Mouse (Mus musculus): Measurements from ENCODE around the gene Irgc1.

Irgc1 gene

DNA sequence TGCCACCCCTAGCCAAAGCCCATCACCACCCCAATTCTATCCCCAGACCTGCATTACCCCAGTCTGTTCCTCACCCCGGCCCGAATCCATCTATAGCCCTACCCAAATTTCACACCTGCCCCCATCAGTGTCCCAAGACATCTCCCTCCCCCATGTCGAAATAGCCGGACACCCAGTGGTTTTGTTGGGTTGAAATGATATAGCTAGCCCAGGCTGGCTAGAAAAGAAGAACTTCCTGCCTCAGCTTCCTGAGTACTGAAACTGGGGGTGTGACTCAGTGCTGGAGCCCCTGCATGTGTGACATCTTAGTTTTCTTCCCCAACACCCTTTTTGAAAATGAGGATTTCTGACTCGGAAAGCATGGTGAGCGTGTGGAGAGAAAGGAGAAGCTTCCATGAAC lies 14.7 kb upstream of the Irgc1 start:
- Histone ChIP-seq H3K36me3 (ENCODE audit: insufficient read depth, low read length) (peaks cover 58% of the 10 kb centered on the region), H3K4me1 (replicated peaks; ENCODE audit: low read depth, low read length) (peaks cover 58% of the 10 kb centered on the region), H3K9me3 (ENCODE audit: low read length) (peaks cover 7% of the 10 kb centered on the region; the same call in 1 of the 2 replicates), H3K4me3 (replicated peaks; ENCODE audit: low read length) (no peak overlapping the region), H3K27me3 (ENCODE audit: insufficient read depth, low read length) (peaks cover 8% of the 10 kb centered on the region)
- no peak for TF ChIP-seq POU5F1 (IDR thresholded peaks at IDR 0.05; ENCODE audit: borderline replicate concordance, low read length)
- no peak for TF ChIP-seq CTCF (conservative IDR thresholded peaks at IDR 0.05; ENCODE audit: low read length)
- TF ChIP-seq NANOG (IDR thresholded peaks at IDR 0.05; ENCODE audit: borderline replicate concordance, low read length): no peak

DNA sequence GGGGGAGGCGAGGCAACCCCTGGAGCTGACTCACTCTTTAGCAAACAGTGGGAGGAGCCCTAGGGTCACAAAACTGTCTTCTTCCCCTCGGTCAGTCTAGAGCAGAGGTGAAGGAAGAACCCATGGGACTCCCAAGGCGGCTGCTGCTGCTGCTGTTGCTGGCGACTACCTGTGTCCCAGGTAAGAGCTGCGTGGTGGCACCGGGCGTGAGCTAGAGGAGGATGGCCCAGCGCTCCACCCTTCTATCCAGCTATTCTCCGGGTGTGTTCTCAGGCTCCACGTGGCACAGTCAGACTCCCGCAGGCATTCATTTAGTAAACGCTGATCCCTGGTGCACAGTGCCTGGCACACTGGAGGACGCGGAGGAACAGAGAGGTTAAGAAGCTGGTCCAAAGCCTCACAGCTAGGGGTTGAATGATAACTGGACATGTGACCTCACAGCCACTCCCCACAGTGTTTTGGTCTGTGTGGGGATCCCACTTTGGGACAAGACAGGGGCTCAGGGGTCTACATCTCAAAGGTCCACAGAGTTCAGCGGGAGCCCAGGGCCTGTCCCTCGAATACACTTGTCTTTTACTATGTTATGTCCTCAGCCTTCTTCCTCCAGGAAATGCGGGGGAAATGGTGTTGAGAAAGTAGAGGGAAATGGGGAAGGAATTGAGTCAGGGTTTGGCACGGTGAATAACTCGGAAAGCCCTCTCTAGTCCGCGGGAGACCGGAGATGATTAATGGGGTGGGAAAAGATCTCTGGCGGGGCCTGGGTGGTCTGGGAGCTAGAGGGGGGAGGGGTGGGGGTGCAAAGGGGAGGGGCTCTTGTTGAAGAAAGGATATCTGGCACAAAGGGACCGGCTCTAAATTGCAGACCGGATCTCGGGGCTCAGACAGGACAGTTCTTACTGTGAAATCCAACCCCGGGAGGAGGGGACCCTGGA lies 10.6 kb upstream of the Irgc1 start, which contains the start of gene Plaur:
TSS of gene Plaur (plus strand) at position 97 of the 932 bp plus-strand sequence.
- peaks cover 85% of the 10 kb centered on the region for H3K4me1 ChIP-seq (replicated peaks; ENCODE audit: low read depth, low read length)
- peaks cover 28% of the 10 kb centered on the region for H3K36me3 ChIP-seq (ENCODE audit: insufficient read depth, low read length)
- peak within 1 kb of the TSS; percentile 78 for H3K4me3 ChIP-seq (replicated peaks; ENCODE audit: low read length)
- H3K27me3 ChIP-seq (ENCODE audit: insufficient read depth, low read length): peaks cover 18% of the 10 kb centered on the region
- TF ChIP-seq POU5F1 (IDR thresholded peaks at IDR 0.05; ENCODE audit: borderline replicate concordance, low read length) (no peak), NANOG (IDR thresholded peaks at IDR 0.05; ENCODE audit: borderline replicate concordance, low read length) (no peak), CTCF (conservative IDR thresholded peaks at IDR 0.05; ENCODE audit: low read length) (no peak)
- H3K9me3 ChIP-seq (ENCODE audit: low read length): no peaks in the 10 kb centered on the region

DNA sequence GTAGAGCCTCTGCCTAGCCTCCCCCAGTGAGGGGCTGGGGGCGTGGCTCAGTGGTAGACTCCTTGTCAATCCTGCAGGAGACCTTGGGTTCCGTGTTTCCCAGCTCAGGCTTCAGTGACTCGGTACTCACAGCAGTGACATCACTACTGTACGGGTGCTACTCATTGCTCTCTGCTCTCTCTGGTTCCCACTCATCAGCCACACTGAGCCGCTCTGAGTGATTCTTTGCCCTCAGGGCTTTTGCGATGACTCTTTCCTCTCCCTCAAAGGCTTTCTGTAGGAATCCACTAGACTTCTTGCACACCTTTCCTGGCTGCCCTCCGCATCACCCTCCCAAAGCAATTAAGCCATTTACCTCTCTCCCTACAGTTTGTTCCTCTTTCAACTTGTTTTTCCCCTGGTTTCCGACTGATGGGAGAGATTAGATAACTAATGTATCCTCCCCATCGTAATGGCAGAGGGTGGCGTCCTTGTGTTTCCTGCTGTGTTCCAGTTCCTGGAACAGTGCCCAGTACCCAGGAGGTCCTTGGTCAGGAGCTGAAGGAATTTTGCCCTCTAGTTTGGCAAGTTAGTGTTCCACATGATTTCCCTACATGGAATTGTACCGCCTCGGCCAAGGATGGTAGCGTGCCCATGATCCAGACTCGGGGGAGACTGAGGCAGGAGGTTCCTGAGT lies 9.4 kb upstream of the Irgc1 start:
- Histone ChIP-seq H3K4me1 (replicated peaks; ENCODE audit: low read depth, low read length) (peaks cover 88% of the 10 kb centered on the region), H3K27me3 (ENCODE audit: insufficient read depth, low read length) (peaks cover 18% of the 10 kb centered on the region), H3K9me3 (ENCODE audit: low read length) (no peaks in the 10 kb centered on the region), H3K36me3 (ENCODE audit: insufficient read depth, low read length) (peaks cover 16% of the 10 kb centered on the region), H3K4me3 (replicated peaks; ENCODE audit: low read length) (peak overlapping the region; percentile 7; the same call in 1 of the 2 replicates)
- TF ChIP-seq NANOG (IDR thresholded peaks at IDR 0.05; ENCODE audit: borderline replicate concordance, low read length): no peak
- no peak for TF ChIP-seq POU5F1 (IDR thresholded peaks at IDR 0.05; ENCODE audit: borderline replicate concordance, low read length)
- no peak for TF ChIP-seq CTCF (conservative IDR thresholded peaks at IDR 0.05; ENCODE audit: low read length)

DNA sequence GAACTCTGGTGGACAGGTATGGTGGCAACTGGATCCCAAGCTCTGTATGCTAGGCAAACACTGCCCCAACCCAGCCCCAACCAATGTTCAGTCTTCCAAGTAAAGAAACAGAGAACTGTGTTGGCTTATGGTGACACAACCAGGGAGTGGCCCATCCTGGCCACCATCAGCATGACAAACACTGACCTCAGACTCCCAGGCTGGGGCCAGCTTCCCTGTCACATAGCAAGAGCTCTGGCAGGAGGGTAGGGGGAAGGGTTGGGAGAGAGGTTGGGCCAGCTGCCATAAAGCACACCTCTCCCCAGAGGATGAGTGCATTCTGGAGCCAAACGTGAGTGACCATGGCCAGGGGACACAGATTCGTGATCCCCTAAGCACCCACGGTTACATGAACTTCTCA lies 7.7 kb upstream of the Irgc1 start:
- H3K36me3 ChIP-seq (ENCODE audit: insufficient read depth, low read length): no peaks in the 10 kb centered on the region
- H3K4me3 ChIP-seq (replicated peaks; ENCODE audit: low read length): peak overlapping the region; percentile 35
- TF ChIP-seq NANOG (IDR thresholded peaks at IDR 0.05; ENCODE audit: borderline replicate concordance, low read length): no peak
- peaks cover 16% of the 10 kb centered on the region for H3K27me3 ChIP-seq (ENCODE audit: insufficient read depth, low read length)
- H3K4me1 ChIP-seq (replicated peaks; ENCODE audit: low read depth, low read length): peaks cover 85% of the 10 kb centered on the region
- no peaks in the 10 kb centered on the region for H3K9me3 ChIP-seq (ENCODE audit: low read length)

DNA sequence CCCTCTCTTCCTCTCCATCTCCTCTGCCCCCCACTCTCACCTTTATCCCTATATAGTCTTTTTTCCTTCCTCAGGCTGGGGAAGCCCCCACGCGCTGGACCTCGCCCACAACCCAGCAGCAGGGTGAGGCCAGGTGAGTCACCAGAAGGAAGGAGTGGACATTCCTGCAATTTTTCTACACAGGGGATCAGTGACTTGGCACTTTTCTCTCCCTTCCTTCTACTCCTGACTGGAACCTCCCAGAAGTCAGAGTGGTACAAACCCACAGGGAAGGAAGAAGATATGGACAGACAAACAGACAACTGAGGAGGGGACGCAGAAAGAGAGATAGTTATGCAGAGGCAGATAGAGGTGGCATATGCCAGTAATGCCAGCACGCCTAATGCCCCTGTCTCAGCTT lies 7.3 kb upstream of the Irgc1 start:
- H3K36me3 ChIP-seq (ENCODE audit: insufficient read depth, low read length): no peaks in the 10 kb centered on the region
- no peak for TF ChIP-seq POU5F1 (IDR thresholded peaks at IDR 0.05; ENCODE audit: borderline replicate concordance, low read length)
- no peak for TF ChIP-seq NANOG (IDR thresholded peaks at IDR 0.05; ENCODE audit: borderline replicate concordance, low read length)
- no peak for TF ChIP-seq CTCF (conservative IDR thresholded peaks at IDR 0.05; ENCODE audit: low read length)
- H3K27me3 ChIP-seq (ENCODE audit: insufficient read depth, low read length): peaks cover 14% of the 10 kb centered on the region
- peak overlapping the region; percentile 35 for H3K4me3 ChIP-seq (replicated peaks; ENCODE audit: low read length)
- peaks cover 85% of the 10 kb centered on the region for H3K4me1 ChIP-seq (replicated peaks; ENCODE audit: low read depth, low read length)
- no peaks in the 10 kb centered on the region for H3K9me3 ChIP-seq (ENCODE audit: low read length)

DNA sequence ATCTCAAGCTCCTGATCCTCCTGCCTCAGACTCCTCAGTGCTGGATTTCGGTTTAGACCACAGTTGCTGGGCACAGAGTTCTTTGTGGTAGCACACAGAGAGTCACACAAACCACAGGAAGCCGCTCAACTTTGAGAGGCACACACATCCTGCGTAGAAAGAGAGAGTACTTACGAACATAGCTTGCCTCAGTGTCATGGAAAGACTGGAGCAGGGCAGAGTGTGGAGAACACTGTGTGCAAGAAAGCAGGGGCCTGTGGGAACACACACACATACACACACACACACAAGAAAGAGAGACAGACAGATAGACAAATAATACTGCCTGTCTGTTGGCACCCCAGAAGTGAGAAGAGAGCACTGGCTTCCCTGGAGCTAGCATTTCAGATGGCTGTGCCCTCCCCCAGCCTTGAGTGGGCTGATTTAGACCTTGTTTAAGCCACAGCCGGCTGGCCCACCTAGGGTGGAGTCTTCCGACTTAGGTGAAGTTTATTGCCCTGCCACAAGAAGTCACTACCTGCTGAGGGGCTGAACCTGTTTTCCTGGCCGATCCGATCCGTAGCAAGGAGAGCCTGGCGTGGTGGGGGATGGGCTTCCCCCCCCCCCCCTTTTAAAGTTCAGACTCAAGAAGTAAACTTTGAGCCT lies 5.8 kb upstream of the Irgc1 start:
- peak overlapping the region; percentile 24; the same call in 1 of the 2 replicates for H3K4me3 ChIP-seq (replicated peaks; ENCODE audit: low read length)
- peaks cover 14% of the 10 kb centered on the region for H3K27me3 ChIP-seq (ENCODE audit: insufficient read depth, low read length)
- H3K4me1 ChIP-seq (replicated peaks; ENCODE audit: low read depth, low read length): peaks cover 80% of the 10 kb centered on the region
- no peaks in the 10 kb centered on the region for H3K9me3 ChIP-seq (ENCODE audit: low read length)
- no peaks in the 10 kb centered on the region for H3K36me3 ChIP-seq (ENCODE audit: insufficient read depth, low read length)
- TF ChIP-seq CTCF (conservative IDR thresholded peaks at IDR 0.05; ENCODE audit: low read length) (no peak), POU5F1 (IDR thresholded peaks at IDR 0.05; ENCODE audit: borderline replicate concordance, low read length) (no peak), NANOG (IDR thresholded peaks at IDR 0.05; ENCODE audit: borderline replicate concordance, low read length) (no peak)

DNA sequence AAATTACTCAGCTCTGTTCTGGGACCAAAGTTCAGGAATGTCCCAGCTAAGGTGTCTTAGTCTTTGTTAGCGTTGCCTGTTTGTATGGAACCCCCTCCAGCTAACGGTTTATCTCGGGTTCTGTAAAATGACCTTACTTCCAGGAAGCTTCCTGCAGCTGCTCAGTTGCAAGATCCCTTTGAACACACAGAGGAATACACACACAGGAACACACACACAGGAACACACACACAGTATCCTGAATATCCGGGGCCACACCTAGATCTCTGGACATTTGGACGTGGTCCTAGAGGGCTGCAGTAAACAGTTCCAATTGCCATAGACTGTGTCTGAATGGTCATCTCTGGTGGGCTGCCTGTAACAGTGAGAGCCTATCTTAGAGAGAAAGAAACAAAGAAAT lies 3.6 kb upstream of the Irgc1 start:
- H3K9me3 ChIP-seq (ENCODE audit: low read length): no peaks in the 10 kb centered on the region
- TF ChIP-seq POU5F1 (IDR thresholded peaks at IDR 0.05; ENCODE audit: borderline replicate concordance, low read length): no peak
- TF ChIP-seq CTCF (conservative IDR thresholded peaks at IDR 0.05; ENCODE audit: low read length): no peak
- TF ChIP-seq NANOG (IDR thresholded peaks at IDR 0.05; ENCODE audit: borderline replicate concordance, low read length): no peak
- peaks cover 81% of the 10 kb centered on the region for H3K4me1 ChIP-seq (replicated peaks; ENCODE audit: low read depth, low read length)
- H3K36me3 ChIP-seq (ENCODE audit: insufficient read depth, low read length): no peaks in the 10 kb centered on the region
- H3K27me3 ChIP-seq (ENCODE audit: insufficient read depth, low read length): peaks cover 21% of the 10 kb centered on the region
- no peak overlapping the region for H3K4me3 ChIP-seq (replicated peaks; ENCODE audit: low read length)

DNA sequence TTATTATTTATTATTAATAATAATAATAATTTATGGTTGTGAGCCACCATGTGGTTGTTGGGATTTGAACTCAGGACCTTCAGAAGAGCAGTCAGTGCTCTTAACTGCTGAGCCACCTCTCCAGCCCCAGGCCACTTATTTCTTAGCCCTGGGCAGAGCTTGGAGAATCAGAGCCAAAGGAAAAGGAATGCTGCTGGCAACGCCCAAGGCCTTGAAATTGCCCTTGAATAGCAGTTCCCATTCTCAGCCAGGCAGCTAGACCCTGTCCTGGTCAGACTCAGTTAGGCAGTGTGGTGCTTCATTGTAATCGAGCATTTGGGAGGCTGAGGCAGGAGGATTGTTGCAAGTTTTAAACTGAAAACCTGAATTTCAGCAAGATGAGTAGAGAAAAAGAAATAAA lies 2.1 kb upstream of the Irgc1 start:
- Histone ChIP-seq H3K27me3 (ENCODE audit: insufficient read depth, low read length) (peaks cover 18% of the 10 kb centered on the region), H3K36me3 (ENCODE audit: insufficient read depth, low read length) (no peaks in the 10 kb centered on the region), H3K9me3 (ENCODE audit: low read length) (no peaks in the 10 kb centered on the region), H3K4me1 (replicated peaks; ENCODE audit: low read depth, low read length) (peaks cover 79% of the 10 kb centered on the region), H3K4me3 (replicated peaks; ENCODE audit: low read length) (no peak overlapping the region)
- no peak for TF ChIP-seq POU5F1 (IDR thresholded peaks at IDR 0.05; ENCODE audit: borderline replicate concordance, low read length)
- no peak for TF ChIP-seq NANOG (IDR thresholded peaks at IDR 0.05; ENCODE audit: borderline replicate concordance, low read length)
- no peak for TF ChIP-seq CTCF (conservative IDR thresholded peaks at IDR 0.05; ENCODE audit: low read length)

Data from E14TG2a.4 (cell line).